Mouse (Mus musculus): ENCODE measurements around the gene Nkx2-3.
A peak's percentile ranks its signal among the peaks of the same experiment; 100 is the strongest.

Nkx2-3 gene

GRCm38 (mm10) chr19:43612051-43612450 lies at the start of gene Nkx2-3:
Gene Nkx2-3, plus strand, starts transcription at chr19:43612325.
- DNase-seq: no peak

GRCm38 (mm10) chr19:43563166-43563565 lies 49.0 kb upstream of the Nkx2-3 start:
- DNase-seq: no peak

GRCm38 (mm10) chr19:43568298-43568697 lies 43.8 kb upstream of the Nkx2-3 start:
- no peak for DNase-seq

- no peak for DNase-seq
Observed at GRCm38 (mm10) chr19:43569133-43569532, 43.0 kb upstream of the Nkx2-3 start.

- DNase-seq: peak; percentile 56
Observed at GRCm38 (mm10) chr19:43570831-43571790, 41.0 kb upstream of the Nkx2-3 start.

- no peak for DNase-seq
Observed at GRCm38 (mm10) chr19:43579081-43579796, 32.9 kb upstream of the Nkx2-3 start.

GRCm38 (mm10) chr19:43581185-43581584 lies 30.9 kb upstream of the Nkx2-3 start:
- no peak for DNase-seq

- no peak for DNase-seq
Observed at GRCm38 (mm10) chr19:43583192-43583591, 28.9 kb upstream of the Nkx2-3 start.

GRCm38 (mm10) chr19:43583595-43583994 lies 28.5 kb upstream of the Nkx2-3 start:
- DNase-seq: no peak

GRCm38 (mm10) chr19:43584788-43585187 lies 27.3 kb upstream of the Nkx2-3 start:
- no peak for DNase-seq

- no peak for DNase-seq
Observed at GRCm38 (mm10) chr19:43592026-43592425, 20.1 kb upstream of the Nkx2-3 start.

- DNase-seq: no peak
Observed at GRCm38 (mm10) chr19:43596981-43597380, 15.1 kb upstream of the Nkx2-3 start.

GRCm38 (mm10) chr19:43598741-43599660 lies 13.1 kb upstream of the Nkx2-3 start:
- no peak for DNase-seq

- no peak for DNase-seq
Observed at GRCm38 (mm10) chr19:43599776-43600544, 12.2 kb upstream of the Nkx2-3 start.

GRCm38 (mm10) chr19:43600545-43601331 lies 11.4 kb upstream of the Nkx2-3 start:
- DNase-seq: no peak

- no peak for DNase-seq
Observed at GRCm38 (mm10) chr19:43601440-43601839, 10.7 kb upstream of the Nkx2-3 start.

- DNase-seq: no peak
Observed at GRCm38 (mm10) chr19:43601996-43602590, 10.0 kb upstream of the Nkx2-3 start.

- no peak for DNase-seq
Observed at GRCm38 (mm10) chr19:43603521-43603920, 8.6 kb upstream of the Nkx2-3 start.

GRCm38 (mm10) chr19:43604492-43605120 lies 7.5 kb upstream of the Nkx2-3 start:
- no peak for DNase-seq
